Mouse (Mus musculus) stomach, embryonic 14.5 days (tissue): ENCODE data around the gene Cercam. TPM values are rescaled to one million over a fixed set of nuclear protein-coding genes. Genes with fewer than 3 reads are reported as not detected.

Source experiments
- ATAC-seq: fragments of 200-750 bp; cut with Nextera tagmentation; 2 replicates; pipeline ENCODE4 v1.8.0; 2017; ENCODE audit warnings: low read depth, moderate TSS enrichment; ENCODE audit not compliant: insufficient number of reproducible peaks, insufficient read depth, low FRiP score
- H3K27ac ChIP-seq: fragments of 300-500 bp; sonication (generic); 2 replicates; pipeline ENCODE4 v1.5.1; 2014; ENCODE audit warnings: mild to moderate bottlenecking, low read length, moderate library complexity, mixed read lengths
- H3K27me3 ChIP-seq: fragments of 300-500 bp; sonication (generic); 2 replicates; pipeline ENCODE4 v1.6.1; 2014; ENCODE audit warnings: low read length, control low read depth, mixed read lengths; ENCODE audit not compliant: control insufficient read depth, insufficient read depth
- H3K36me3 ChIP-seq: fragments of 300-500 bp; sonication (generic); 2 replicates; pipeline ENCODE4 v1.6.1; 2014; ENCODE audit warnings: mild to moderate bottlenecking, control low read depth, low read length, moderate library complexity, mixed read lengths; ENCODE audit not compliant: control insufficient read depth, insufficient read depth
- H3K4me1 ChIP-seq: fragments of 300-500 bp; sonication (generic); 2 replicates; pipeline ENCODE4 v1.6.1; 2014; ENCODE audit warnings: low read length, control low read depth, mixed read lengths; ENCODE audit not compliant: control insufficient read depth, insufficient read depth
- H3K4me2 ChIP-seq: fragments of 300-500 bp; sonication (generic); replicated peaks from 2 replicates; pipeline ENCODE4 v1.6.1; 2014; ENCODE audit warnings: low read depth, low read length, control low read depth
- H3K4me3 ChIP-seq: fragments of 300-500 bp; sonication (generic); 2 replicates; pipeline ENCODE4 v1.5.1; 2014; ENCODE audit warnings: low read depth, low read length, control low read depth
- H3K9ac ChIP-seq: fragments of 300-500 bp; sonication (generic); replicated peaks from 2 replicates; pipeline ENCODE4 v1.6.1; 2014; ENCODE audit warnings: low read depth, mild to moderate bottlenecking, control low read depth, low read length, moderate library complexity, mixed read lengths
- H3K9me3 ChIP-seq: fragments of 300-500 bp; sonication (generic); 2 replicates; pipeline ENCODE4 v1.6.1; 2016; ENCODE audit warnings: low read depth, low read length, control low read depth; ENCODE audit not compliant: control insufficient read depth
- WGBS: fragments of 180-500 bp; shearing (Covaris S2); extraction: QIAGEN DNeasy Blood & Tissue Kit; methylation state at CpG from one replicate; pipeline ENCODE4 v1.1.7; 2014; 5-methylcytosine and 5-hydroxymethylcytosine counted together
- polyA plus RNA-seq: library from polyadenylated mRNA; unstranded; fragments of >200 nt; fragmentation: Nextera tagmentation; extraction: Ambion mirVana; gene quantifications from 2 replicates; pipeline ENCODE4 v1.2.1, GENCODE M21; 2014

Cercam gene
- polyA plus RNA-seq, 1 experiment from 2014 or later = 28.1 TPM

DNA sequence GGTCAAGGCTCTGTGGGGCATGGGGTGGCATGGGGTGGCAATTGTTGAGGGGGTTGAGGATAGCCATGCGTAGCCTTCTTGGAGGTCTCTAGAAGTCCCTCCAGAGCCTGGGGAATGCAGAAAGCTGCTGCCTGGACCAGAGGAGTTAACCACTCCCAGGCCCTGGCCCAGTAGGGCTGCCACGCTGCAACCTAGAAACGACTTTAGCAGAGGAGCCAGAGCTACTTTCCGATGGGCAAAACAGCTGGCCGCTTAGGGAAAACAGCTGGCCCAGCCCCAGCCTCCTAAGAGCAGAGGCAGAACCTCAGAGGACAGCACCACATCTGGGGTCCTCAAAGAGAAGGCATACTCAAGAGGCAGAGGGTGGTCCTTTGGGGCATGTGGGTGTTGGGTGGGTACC lies 11.0 kb upstream of the Cercam start:
- no peaks in the 10 kb centered on the region for H3K9me3 ChIP-seq
- H3K36me3 ChIP-seq = no peaks in the 10 kb centered on the region
- no peak overlapping the region for H3K9ac ChIP-seq
- H3K4me3 ChIP-seq = no peak overlapping the region
- 71% methylated on average over 5 of the region's 5 CpGs for WGBS
- no peaks in the 10 kb centered on the region for H3K27me3 ChIP-seq
- no peak overlapping the region for H3K4me2 ChIP-seq
- H3K4me1 ChIP-seq = no peaks in the 10 kb centered on the region
- no peak for ATAC-seq
- H3K27ac ChIP-seq = no peak overlapping the region

DNA sequence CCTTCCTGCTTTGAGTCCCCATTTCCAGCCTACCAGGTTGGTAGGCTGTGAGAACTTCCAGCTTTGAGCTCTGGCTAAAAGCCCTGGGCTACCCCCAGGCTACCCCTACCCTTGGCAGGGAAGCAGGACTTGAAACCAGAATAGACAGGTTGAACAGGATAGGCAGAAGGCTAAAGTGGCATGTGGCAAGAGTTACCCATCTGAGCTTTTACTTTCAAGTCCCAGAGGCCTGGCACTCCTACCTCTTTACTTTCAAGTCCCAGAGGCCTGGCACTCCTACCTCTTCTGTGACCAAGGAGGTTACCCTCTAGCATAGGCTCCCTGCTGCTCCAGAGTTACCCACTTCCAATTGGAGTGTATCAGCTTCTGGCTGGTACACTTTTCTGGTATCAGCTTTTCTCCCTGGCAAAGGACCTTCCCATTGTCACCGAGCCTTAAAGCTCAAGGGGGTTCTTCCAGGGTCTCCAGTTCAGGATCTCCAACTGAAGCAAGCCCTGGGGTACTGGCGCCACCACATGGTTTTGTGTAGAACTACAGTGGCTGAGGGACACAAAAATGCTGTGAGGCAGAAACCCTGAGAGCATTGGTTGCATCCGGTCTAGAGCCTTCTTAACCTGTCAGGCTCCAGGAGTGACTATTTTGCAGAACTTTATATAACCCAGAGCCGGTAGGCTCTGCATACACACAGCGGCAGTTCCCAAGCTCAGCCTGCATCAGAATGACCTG lies 10.1 kb upstream of the Cercam start:
- no peak overlapping the region for H3K4me3 ChIP-seq
- no peak overlapping the region for H3K4me2 ChIP-seq
- H3K4me1 ChIP-seq = no peaks in the 10 kb centered on the region
- no peaks in the 10 kb centered on the region for H3K9me3 ChIP-seq
- 11% methylated on average over 5 of the region's 5 CpGs for WGBS
- no peak for ATAC-seq
- no peak overlapping the region for H3K27ac ChIP-seq
- H3K9ac ChIP-seq = no peak overlapping the region
- H3K27me3 ChIP-seq = no peaks in the 10 kb centered on the region
- no peaks in the 10 kb centered on the region for H3K36me3 ChIP-seq

DNA sequence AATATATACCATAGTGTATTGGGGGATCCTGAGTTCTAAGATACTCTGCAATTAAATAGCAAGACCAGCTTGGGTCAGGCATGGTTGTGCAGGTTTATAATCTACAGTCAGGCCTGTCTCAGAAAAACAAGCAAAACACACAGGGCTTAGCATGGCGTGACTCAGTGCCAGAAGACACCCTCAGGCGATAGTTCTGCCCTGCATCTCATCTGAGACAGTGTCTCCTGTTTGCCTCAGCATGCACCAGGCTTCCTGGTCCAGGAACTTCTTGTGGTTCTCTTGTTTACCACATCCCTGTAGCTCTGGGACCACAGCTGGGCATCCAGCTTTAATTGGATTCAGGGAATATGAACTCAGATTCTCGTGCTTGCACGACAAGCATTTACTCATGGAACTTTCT lies 3.8 kb upstream of the Cercam start:
- Histone ChIP-seq H3K4me1 (no peaks in the 10 kb centered on the region; the same call in 1 of the 2 replicates), H3K4me2 (no peak overlapping the region), H3K9me3 (no peaks in the 10 kb centered on the region), H3K36me3 (no peaks in the 10 kb centered on the region), H3K4me3 (no peak overlapping the region), H3K9ac (no peak overlapping the region), H3K27me3 (no peaks in the 10 kb centered on the region), H3K27ac (no peak overlapping the region)
- ATAC-seq = no peak
- 87% methylated on average over 4 of the region's 4 CpGs for WGBS

DNA sequence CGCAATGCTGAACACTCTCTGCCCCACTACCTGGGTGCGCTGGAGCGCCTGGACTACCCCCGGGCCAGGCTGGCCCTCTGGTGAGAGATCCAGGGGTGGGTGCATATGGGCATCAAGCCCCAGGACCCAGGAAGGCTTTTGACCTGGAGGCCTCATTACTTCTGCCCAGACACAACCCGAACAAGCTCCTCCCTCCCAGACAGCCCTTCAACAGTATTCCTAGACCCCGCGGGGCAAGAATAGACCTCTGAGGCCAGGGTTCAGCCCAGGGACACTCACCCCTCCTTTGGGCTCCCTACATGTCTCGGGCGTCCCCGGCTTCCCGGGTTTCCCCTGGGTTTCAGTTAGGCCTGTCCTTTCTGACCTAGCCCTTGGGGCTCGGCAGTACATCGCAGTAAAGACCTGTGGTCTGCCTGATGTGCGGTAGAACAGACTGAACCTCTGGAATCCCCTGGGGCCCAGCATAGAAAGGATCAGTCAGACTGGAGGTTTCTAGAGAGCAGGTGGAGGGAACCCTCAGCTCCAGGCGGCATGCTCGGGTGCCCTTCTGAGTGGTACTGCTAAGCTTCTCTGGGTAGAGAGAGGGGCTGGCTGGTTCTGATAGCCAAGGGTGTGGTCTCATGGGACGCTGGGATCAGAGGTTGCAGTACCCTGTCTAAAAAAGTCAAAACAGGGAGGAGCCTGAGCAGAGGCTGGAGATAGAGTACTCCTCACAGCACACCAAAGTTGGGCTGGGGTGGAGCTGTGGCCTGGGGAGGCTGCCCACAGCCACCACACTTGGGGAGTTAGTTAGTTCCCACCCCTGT lies 885 bp downstream of the Cercam start:
- Histone ChIP-seq H3K9ac (peak overlapping the region; percentile 64), H3K9me3 (no peaks in the 10 kb centered on the region), H3K27me3 (no peaks in the 10 kb centered on the region), H3K27ac (no peak overlapping the region), H3K4me3 (peak overlapping the region; percentile 57), H3K4me1 (peaks cover 4% of the 10 kb centered on the region; the same call in 1 of the 2 replicates), H3K4me2 (peak overlapping the region; percentile 93), H3K36me3 (no peaks in the 10 kb centered on the region; the same call in none of the 2 replicates)
- 3% methylated on average over 17 of the region's 17 CpGs for WGBS
- peak; percentile 76; the same call in 1 of the 2 replicates for ATAC-seq

DNA sequence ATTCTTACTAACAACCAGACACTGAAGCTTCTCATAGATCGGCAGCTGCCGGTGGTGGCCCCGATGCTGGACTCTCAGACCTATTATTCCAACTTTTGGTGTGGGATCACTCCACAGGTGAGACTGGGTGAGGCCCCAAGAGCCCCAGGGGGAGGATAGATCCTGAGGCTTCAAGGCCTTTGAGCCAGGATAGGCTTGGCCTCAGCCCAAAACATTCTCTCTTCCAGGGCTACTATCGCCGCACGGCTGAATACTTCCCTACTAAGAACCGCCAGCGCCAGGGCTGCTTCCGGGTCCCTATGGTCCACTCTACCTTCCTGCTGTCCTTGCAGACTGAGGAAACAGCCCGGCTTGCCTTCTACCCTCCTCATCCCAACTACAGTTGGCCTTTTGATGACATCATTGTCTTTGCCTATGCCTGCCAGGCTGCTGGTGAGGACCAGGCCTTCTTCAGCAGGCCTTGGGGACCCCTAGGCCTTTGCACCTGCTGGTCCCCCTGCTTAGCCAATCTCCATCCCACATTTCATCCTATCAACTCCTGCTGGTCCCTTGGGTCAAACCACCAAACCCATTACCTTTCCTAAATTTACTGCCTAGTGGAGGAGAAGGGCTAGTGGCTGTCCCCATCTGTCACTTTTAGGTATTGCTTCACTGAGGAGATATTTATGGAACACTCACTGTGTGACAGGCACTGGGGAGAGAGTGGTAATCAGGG lies 3.8 kb downstream of the Cercam start:
- no peak overlapping the region for H3K4me3 ChIP-seq
- no peak overlapping the region for H3K9ac ChIP-seq
- 95% methylated on average over 10 of the region's 10 CpGs for WGBS
- no peaks in the 10 kb centered on the region; the same call in none of the 2 replicates for H3K36me3 ChIP-seq
- H3K9me3 ChIP-seq = no peaks in the 10 kb centered on the region
- no peaks in the 10 kb centered on the region for H3K27me3 ChIP-seq
- H3K4me2 ChIP-seq = no peak overlapping the region
- peaks cover 4% of the 10 kb centered on the region; the same call in 1 of the 2 replicates for H3K4me1 ChIP-seq
- ATAC-seq = no peak
- no peak overlapping the region for H3K27ac ChIP-seq

DNA sequence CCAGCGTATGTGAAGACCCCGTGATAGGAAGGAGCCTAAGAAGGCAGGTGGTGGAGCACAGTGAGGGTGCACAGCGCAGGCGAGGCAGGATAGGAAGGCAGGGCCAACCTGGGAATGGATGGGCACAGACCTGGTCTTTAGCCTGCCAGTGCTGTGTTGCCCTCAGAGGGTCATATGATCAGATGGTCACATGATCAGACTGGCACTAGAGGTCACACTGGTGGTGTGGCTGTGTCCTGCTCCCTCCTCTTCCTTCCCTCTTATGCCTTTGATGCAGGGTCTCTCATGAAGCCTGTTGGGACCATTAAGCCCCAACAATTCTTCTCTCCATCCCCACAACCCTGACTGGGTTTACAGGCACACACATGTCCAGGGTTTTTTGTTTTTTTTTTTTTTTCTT lies 4.8 kb downstream of the Cercam start:
- H3K36me3 ChIP-seq = no peaks in the 10 kb centered on the region; the same call in none of the 2 replicates
- no peak overlapping the region for H3K4me2 ChIP-seq
- H3K27ac ChIP-seq = no peak overlapping the region
- WGBS = 91% methylated on average over 4 of the region's 4 CpGs
- H3K9me3 ChIP-seq = no peaks in the 10 kb centered on the region
- no peak for ATAC-seq
- H3K9ac ChIP-seq = no peak overlapping the region
- H3K4me1 ChIP-seq = peaks cover 4% of the 10 kb centered on the region; the same call in 1 of the 2 replicates
- H3K27me3 ChIP-seq = no peaks in the 10 kb centered on the region
- no peak overlapping the region for H3K4me3 ChIP-seq

DNA sequence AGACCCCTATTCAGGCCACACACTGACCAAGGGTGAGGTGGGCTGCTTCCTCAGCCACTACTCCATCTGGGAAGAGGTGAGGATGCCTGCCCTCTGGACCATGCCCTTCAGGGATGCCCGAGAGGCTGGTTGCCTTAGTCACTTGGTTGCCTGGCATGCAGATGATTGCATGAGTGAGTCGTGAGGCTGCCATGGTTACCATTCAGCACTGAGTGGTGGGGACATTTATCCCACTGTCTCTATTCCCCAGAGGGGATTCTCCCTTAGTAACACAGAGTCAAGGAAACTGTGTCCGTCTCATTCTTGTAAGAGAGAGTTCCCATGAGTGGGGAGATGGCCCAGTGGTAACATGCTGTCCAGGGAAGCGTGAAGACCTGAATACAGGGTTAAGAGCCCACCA lies 9.1 kb downstream of the Cercam start:
- Histone ChIP-seq H3K4me1 (no peaks in the 10 kb centered on the region), H3K4me3 (no peak overlapping the region), H3K27ac (no peak overlapping the region), H3K4me2 (no peak overlapping the region), H3K36me3 (no peaks in the 10 kb centered on the region; the same call in 1 of the 2 replicates), H3K27me3 (no peaks in the 10 kb centered on the region), H3K9me3 (no peaks in the 10 kb centered on the region), H3K9ac (no peak overlapping the region)
- ATAC-seq = no peak
- 79% methylated on average over 4 of the region's 4 CpGs for WGBS

DNA sequence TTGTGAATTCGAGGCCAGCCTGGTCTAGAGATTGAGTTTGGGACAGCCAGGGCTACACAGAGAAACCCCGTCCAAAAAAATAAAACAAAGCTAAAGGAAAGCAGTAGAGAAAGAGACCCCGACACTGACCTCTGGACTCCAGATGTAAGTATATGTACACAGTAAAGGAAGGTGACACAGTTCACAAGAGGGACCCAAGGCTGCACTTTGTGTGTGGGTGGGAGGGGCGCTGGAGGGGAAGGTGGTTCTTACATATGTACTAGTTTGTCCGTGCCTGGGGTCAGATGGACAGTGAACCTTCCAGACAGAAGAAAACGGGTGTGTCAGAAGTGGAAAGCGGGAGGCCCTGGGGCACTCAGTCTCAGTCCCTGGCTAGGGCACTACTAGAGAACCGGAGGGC lies 10.2 kb downstream of the Cercam start:
- Histone ChIP-seq H3K4me2 (no peak overlapping the region), H3K4me3 (no peak overlapping the region), H3K4me1 (no peaks in the 10 kb centered on the region), H3K9ac (no peak overlapping the region), H3K9me3 (no peaks in the 10 kb centered on the region), H3K36me3 (no peaks in the 10 kb centered on the region; the same call in 1 of the 2 replicates), H3K27ac (no peak overlapping the region), H3K27me3 (no peaks in the 10 kb centered on the region)
- WGBS = 62% methylated on average over 8 of the region's 8 CpGs
- ATAC-seq = no peak
